Mouse (Mus musculus) heart, embryonic 15.5 days (tissue): ENCODE data around the gene Rhbdd1. TPM values are rescaled to one million over a fixed set of nuclear protein-coding genes. Genes with fewer than 3 reads are reported as not detected.

Experiments used
- ATAC-seq: fragments of 200-750 bp; cut with Nextera tagmentation; replicated peaks from 2 replicates; pipeline ENCODE4 v1.8.0; 2017; ENCODE audit warnings: low read depth, moderate TSS enrichment; ENCODE audit not compliant: insufficient number of reproducible peaks, insufficient read depth, low FRiP score
- H3K27ac ChIP-seq: fragments of 300-500 bp; sonication (generic); 2 replicates; pipeline ENCODE4 v1.5.1; 2015; ENCODE audit warnings: mild to moderate bottlenecking, inconsistent platforms
- H3K27me3 ChIP-seq: fragments of 300-500 bp; sonication (generic); 2 replicates; pipeline ENCODE4 v1.6.1; 2015; ENCODE audit warnings: inconsistent platforms
- H3K36me3 ChIP-seq: fragments of 300-500 bp; sonication (generic); 2 replicates; pipeline ENCODE4 v1.6.1; 2015; ENCODE audit warnings: mild to moderate bottlenecking, inconsistent platforms
- H3K4me1 ChIP-seq: fragments of 300-500 bp; sonication (generic); replicated peaks from 2 replicates; pipeline ENCODE4 v1.6.1; 2015; ENCODE audit warnings: inconsistent platforms
- H3K4me2 ChIP-seq: fragments of 300-500 bp; sonication (generic); 2 replicates; pipeline ENCODE4 v1.6.1; 2015; ENCODE audit warnings: inconsistent platforms, mild to moderate bottlenecking, moderate library complexity
- H3K4me3 ChIP-seq: fragments of 300-500 bp; sonication (generic); 2 replicates; pipeline ENCODE4 v1.5.1; 2015; ENCODE audit warnings: mild to moderate bottlenecking, inconsistent platforms
- H3K9ac ChIP-seq: fragments of 300-500 bp; sonication (generic); 2 replicates; pipeline ENCODE4 v1.6.1; 2015; ENCODE audit warnings: mild to moderate bottlenecking, inconsistent platforms
- H3K9me3 ChIP-seq: fragments of 300-500 bp; sonication (generic); replicated peaks from 2 replicates; pipeline ENCODE4 v1.6.1; 2016; ENCODE audit warnings: inconsistent platforms
- WGBS: fragments of 180-500 bp; shearing (Covaris S2); methylation state at CpG from one replicate; pipeline ENCODE4 v1.1.7; 2015; ENCODE audit warnings: mixed read lengths; 5-methylcytosine and 5-hydroxymethylcytosine counted together
- polyA plus RNA-seq: library from polyadenylated mRNA; unstranded; fragments of >200 nt; fragmentation: Nextera tagmentation; extraction: Ambion mirVana; gene quantifications from 2 replicates; pipeline ENCODE4 v1.2.1, GENCODE M21; 2015

Gene Rhbdd1
- polyA plus RNA-seq, 1 experiment from 2014 or later = 7.6 TPM

- H3K27ac ChIP-seq = no peak overlapping the region
- no peaks in the 10 kb centered on the region for H3K36me3 ChIP-seq
- no peaks in the 10 kb centered on the region for H3K27me3 ChIP-seq
- ATAC-seq = no peak
- 86% methylated on average over 10 of the region's 10 CpGs for WGBS
- H3K4me2 ChIP-seq = no peak overlapping the region
- no peak overlapping the region for H3K9ac ChIP-seq
- peaks cover 3% of the 10 kb centered on the region; the same call in 1 of the 2 replicates for H3K4me1 ChIP-seq
- H3K9me3 ChIP-seq = no peaks in the 10 kb centered on the region
- H3K4me3 ChIP-seq = no peak overlapping the region
These were observed 154.4 kb downstream of the Rhbdd1 start for GRCm38 (mm10) chr1:82470516-82471225.

- Histone ChIP-seq H3K9me3 (no peaks in the 10 kb centered on the region), H3K4me2 (no peak overlapping the region), H3K4me1 (peaks cover 3% of the 10 kb centered on the region; the same call in 1 of the 2 replicates), H3K9ac (no peak overlapping the region), H3K4me3 (no peak overlapping the region), H3K27me3 (no peaks in the 10 kb centered on the region), H3K36me3 (no peaks in the 10 kb centered on the region), H3K27ac (no peak overlapping the region)
- no peak for ATAC-seq
These were observed 157.2 kb downstream of the Rhbdd1 start for GRCm38 (mm10) chr1:82473467-82473866.

DNA sequence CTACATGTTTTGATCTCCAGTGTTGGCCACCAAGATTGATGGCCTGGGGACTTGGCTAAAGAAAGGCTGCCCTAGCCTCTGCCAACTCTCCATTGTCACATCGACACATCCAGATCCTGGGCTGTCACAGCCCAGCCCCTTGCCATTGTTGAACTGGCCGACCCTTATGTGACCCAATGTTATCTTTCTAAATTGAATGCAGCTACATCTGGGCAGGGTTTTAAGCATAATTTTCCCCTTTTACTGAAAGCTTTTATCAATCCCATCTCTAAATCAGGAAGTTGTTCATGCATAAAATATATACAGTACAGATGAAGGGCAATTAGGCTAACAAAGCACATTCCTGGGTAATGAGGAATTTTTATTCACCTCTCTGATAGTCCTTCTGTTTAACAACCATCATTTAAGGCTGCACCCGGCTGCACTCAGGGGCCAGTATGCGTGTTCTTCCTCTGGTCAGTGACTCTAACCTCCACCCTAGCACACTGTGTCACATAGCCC, 158.3 kb downstream of the Rhbdd1 start:
- ATAC-seq = no peak
- Histone ChIP-seq H3K9ac (no peak overlapping the region), H3K27me3 (no peaks in the 10 kb centered on the region), H3K4me1 (no peaks in the 10 kb centered on the region; the same call in 1 of the 2 replicates), H3K9me3 (no peaks in the 10 kb centered on the region), H3K4me2 (no peak overlapping the region), H3K4me3 (no peak overlapping the region), H3K36me3 (no peaks in the 10 kb centered on the region), H3K27ac (no peak overlapping the region)
- WGBS = 34% methylated on average over 4 of the region's 4 CpGs

DNA sequence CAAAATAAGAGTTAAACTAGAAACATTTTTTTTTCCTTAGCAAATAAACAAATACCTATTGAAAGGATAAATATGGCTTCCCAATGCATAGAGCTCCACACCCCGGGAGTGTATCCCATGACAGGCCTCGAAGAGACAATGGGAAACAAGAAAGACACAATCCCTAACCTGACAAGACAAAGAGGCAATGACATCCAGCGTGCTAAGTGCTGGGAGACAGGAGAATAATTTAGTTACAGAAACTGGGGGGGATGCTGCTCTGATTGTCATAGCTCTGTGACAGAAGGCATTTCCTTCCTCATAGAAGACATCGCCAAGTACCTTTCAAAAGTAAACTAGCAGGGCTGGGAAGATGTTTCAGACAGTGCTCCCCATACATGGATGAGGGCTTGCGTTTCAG, 159.0 kb downstream of the Rhbdd1 start:
- Histone ChIP-seq H3K4me1 (no peaks in the 10 kb centered on the region; the same call in 1 of the 2 replicates), H3K4me3 (no peak overlapping the region), H3K4me2 (no peak overlapping the region), H3K27me3 (no peaks in the 10 kb centered on the region), H3K9ac (no peak overlapping the region), H3K27ac (no peak overlapping the region), H3K36me3 (no peaks in the 10 kb centered on the region), H3K9me3 (no peaks in the 10 kb centered on the region)
- no peak for ATAC-seq
- 80% methylated on average over 5 of the region's 5 CpGs for WGBS

GRCm38 (mm10) chr1:82475821-82476220, 159.6 kb downstream of the Rhbdd1 start:
- no peak overlapping the region for H3K9ac ChIP-seq
- H3K36me3 ChIP-seq = no peaks in the 10 kb centered on the region
- H3K27me3 ChIP-seq = no peaks in the 10 kb centered on the region
- ATAC-seq = no peak
- WGBS = 81% methylated on average over 4 of the region's 4 CpGs
- no peak overlapping the region for H3K27ac ChIP-seq
- H3K4me3 ChIP-seq = no peak overlapping the region
- H3K4me2 ChIP-seq = no peak overlapping the region
- no peaks in the 10 kb centered on the region for H3K9me3 ChIP-seq
- H3K4me1 ChIP-seq = no peaks in the 10 kb centered on the region; the same call in 1 of the 2 replicates

DNA sequence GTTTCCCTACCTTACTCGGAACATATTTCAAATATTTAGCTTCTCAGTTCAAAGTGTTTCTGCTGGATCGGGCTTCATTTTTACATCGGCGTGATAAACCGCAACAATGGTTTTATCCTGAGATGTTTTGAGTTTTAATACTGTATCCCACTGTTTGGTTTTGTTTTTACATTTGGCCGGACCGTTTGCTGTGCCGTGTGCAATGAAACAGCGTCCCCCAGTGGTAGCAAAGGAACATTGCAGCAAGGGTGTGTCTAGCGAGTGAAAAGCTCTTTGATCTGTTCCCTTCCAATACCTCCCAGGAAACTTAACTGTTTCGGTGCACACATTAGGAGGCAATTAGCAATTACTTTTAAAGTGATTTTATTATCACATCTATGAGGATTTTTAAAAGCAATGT, 160.0 kb downstream of the Rhbdd1 start:
- WGBS = 48% methylated on average over 11 of the region's 11 CpGs
- H3K9me3 ChIP-seq = no peaks in the 10 kb centered on the region
- H3K4me1 ChIP-seq = no peaks in the 10 kb centered on the region; the same call in 1 of the 2 replicates
- no peak for ATAC-seq
- no peak overlapping the region for H3K9ac ChIP-seq
- no peak overlapping the region for H3K4me3 ChIP-seq
- no peaks in the 10 kb centered on the region for H3K27me3 ChIP-seq
- 0 out of 2 replicates have a peak overlapping the region, but pooled peaks have one; percentile 16 for H3K27ac ChIP-seq
- no peak overlapping the region; the same call in 1 of the 2 replicates for H3K4me2 ChIP-seq
- H3K36me3 ChIP-seq = no peaks in the 10 kb centered on the region

GRCm38 (mm10) chr1:82476746-82477145, 160.5 kb downstream of the Rhbdd1 start:
- Histone ChIP-seq H3K4me3 (no peak overlapping the region), H3K4me1 (no peaks in the 10 kb centered on the region; the same call in 1 of the 2 replicates), H3K9ac (no peak overlapping the region), H3K27ac (0 out of 2 replicates have a peak overlapping the region, but pooled peaks have one; percentile 16), H3K9me3 (no peaks in the 10 kb centered on the region), H3K4me2 (peak overlapping the region; percentile 2; the same call in 1 of the 2 replicates), H3K36me3 (no peaks in the 10 kb centered on the region), H3K27me3 (no peaks in the 10 kb centered on the region)
- WGBS = 35% methylated on average over 9 of the region's 9 CpGs
- no peak for ATAC-seq

- WGBS = 66% methylated on average over 12 of the region's 12 CpGs
- no peaks in the 10 kb centered on the region for H3K36me3 ChIP-seq
- no peaks in the 10 kb centered on the region for H3K4me1 ChIP-seq
- H3K9ac ChIP-seq = no peak overlapping the region
- ATAC-seq = no peak
- no peaks in the 10 kb centered on the region for H3K27me3 ChIP-seq
- no peaks in the 10 kb centered on the region for H3K9me3 ChIP-seq
- no peak overlapping the region for H3K27ac ChIP-seq
- H3K4me3 ChIP-seq = no peak overlapping the region
- H3K4me2 ChIP-seq = no peak overlapping the region
These were observed 163.6 kb downstream of the Rhbdd1 start for GRCm38 (mm10) chr1:82479696-82480487.

DNA sequence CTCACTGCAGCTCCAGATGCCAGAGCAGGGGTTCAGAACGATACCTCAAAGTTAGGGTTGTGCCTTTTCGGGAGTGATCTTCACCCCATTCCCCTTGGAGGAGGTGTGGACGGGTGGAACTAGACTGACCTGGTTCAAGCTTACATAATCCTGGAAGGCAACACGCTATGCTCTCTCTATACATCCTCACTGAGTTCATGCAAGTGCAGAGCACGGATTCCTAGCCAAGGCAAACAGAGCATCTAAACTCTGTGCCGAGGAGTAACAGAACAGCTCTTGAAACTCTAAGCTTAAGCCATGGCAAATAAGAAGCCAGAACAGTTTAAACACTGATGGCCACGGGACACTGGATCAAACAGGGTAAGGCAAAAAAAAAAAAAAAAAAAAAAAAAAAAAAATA, 166.1 kb downstream of the Rhbdd1 start:
- no peak for ATAC-seq
- WGBS = 77% methylated on average over 7 of the region's 7 CpGs
- Histone ChIP-seq H3K36me3 (no peaks in the 10 kb centered on the region), H3K4me3 (no peak overlapping the region), H3K27me3 (no peaks in the 10 kb centered on the region), H3K4me1 (no peaks in the 10 kb centered on the region), H3K9me3 (no peaks in the 10 kb centered on the region), H3K27ac (no peak overlapping the region), H3K4me2 (no peak overlapping the region), H3K9ac (no peak overlapping the region)

- H3K27ac ChIP-seq = no peak overlapping the region
- H3K4me3 ChIP-seq = no peak overlapping the region
- H3K4me2 ChIP-seq = no peak overlapping the region
- 72% methylated on average over 4 of the region's 4 CpGs for WGBS
- no peaks in the 10 kb centered on the region for H3K4me1 ChIP-seq
- no peaks in the 10 kb centered on the region for H3K27me3 ChIP-seq
- H3K9ac ChIP-seq = no peak overlapping the region
- no peaks in the 10 kb centered on the region for H3K9me3 ChIP-seq
- H3K36me3 ChIP-seq = no peaks in the 10 kb centered on the region
- ATAC-seq = no peak
These were observed 170.1 kb downstream of the Rhbdd1 start for GRCm38 (mm10) chr1:82486371-82486770.

GRCm38 (mm10) chr1:82491954-82492353, 175.7 kb downstream of the Rhbdd1 start:
- ATAC-seq = no peak
- H3K9me3 ChIP-seq = no peaks in the 10 kb centered on the region
- no peak overlapping the region for H3K27ac ChIP-seq
- no peak overlapping the region for H3K4me3 ChIP-seq
- 74% methylated on average over 2 of the region's 2 CpGs for WGBS
- no peaks in the 10 kb centered on the region for H3K36me3 ChIP-seq
- no peaks in the 10 kb centered on the region for H3K27me3 ChIP-seq
- no peak overlapping the region for H3K9ac ChIP-seq
- H3K4me1 ChIP-seq = no peaks in the 10 kb centered on the region
- no peak overlapping the region for H3K4me2 ChIP-seq
